Mouse (Mus musculus) limb, embryonic 12.5 days (tissue): Measurements from ENCODE around the gene Acox2. TPM values are rescaled to one million over a fixed set of nuclear protein-coding genes. Genes with fewer than 3 reads are reported as not detected.

Source experiments
- ATAC-seq: fragments of 200-750 bp; cut with Nextera tagmentation; 2 replicates; pipeline ENCODE4 v1.8.0; 2017; ENCODE audit warnings: low read depth, moderate TSS enrichment; ENCODE audit not compliant: insufficient number of reproducible peaks, insufficient read depth, low FRiP score, low TSS enrichment
- H3K27ac ChIP-seq: fragments of 300-500 bp; sonication (generic); 2 replicates; pipeline ENCODE4 v1.5.1; 2016; ENCODE audit warnings: mild to moderate bottlenecking, moderate library complexity
- H3K27me3 ChIP-seq: fragments of 300-500 bp; sonication (generic); 2 replicates; pipeline ENCODE4 v1.6.1; 2016; ENCODE audit warnings: mild to moderate bottlenecking, moderate library complexity
- H3K36me3 ChIP-seq: fragments of 300-500 bp; sonication (generic); 2 replicates; pipeline ENCODE4 v1.6.1; 2016; ENCODE audit warnings: mild to moderate bottlenecking, moderate library complexity
- H3K4me1 ChIP-seq: fragments of 300-500 bp; sonication (generic); replicated peaks from 2 replicates; pipeline ENCODE4 v1.6.1; 2016
- H3K4me2 ChIP-seq: fragments of 300-500 bp; sonication (generic); 2 replicates; pipeline ENCODE4 v1.6.1; 2016; ENCODE audit warnings: mild to moderate bottlenecking, moderate library complexity
- H3K4me3 ChIP-seq: fragments of 300-500 bp; sonication (generic); replicated peaks from 2 replicates; pipeline ENCODE4 v1.5.1; 2016; ENCODE audit warnings: mild to moderate bottlenecking
- H3K9ac ChIP-seq: fragments of 300-500 bp; sonication (generic); replicated peaks from 2 replicates; pipeline ENCODE4 v1.6.1; 2016; ENCODE audit warnings: mild to moderate bottlenecking, moderate library complexity
- H3K9me3 ChIP-seq: fragments of 300-500 bp; sonication (generic); 2 replicates; pipeline ENCODE4 v1.6.1; 2016; ENCODE audit warnings: mild to moderate bottlenecking, moderate library complexity
- WGBS: fragments of 180-500 bp; shearing (Covaris S2); methylation state at CpG from one replicate; pipeline ENCODE4 v1.1.7; 2016; 5-methylcytosine and 5-hydroxymethylcytosine counted together
- polyA plus RNA-seq: library from polyadenylated mRNA; unstranded; fragments of >200 nt; fragmentation: Nextera tagmentation; extraction: Ambion mirVana; gene quantifications from 2 replicates; pipeline ENCODE4 v1.2.1, GENCODE M21; 2016

Acox2 gene
- polyA plus RNA-seq, 1 experiment from 2014 or later = not detected

DNA sequence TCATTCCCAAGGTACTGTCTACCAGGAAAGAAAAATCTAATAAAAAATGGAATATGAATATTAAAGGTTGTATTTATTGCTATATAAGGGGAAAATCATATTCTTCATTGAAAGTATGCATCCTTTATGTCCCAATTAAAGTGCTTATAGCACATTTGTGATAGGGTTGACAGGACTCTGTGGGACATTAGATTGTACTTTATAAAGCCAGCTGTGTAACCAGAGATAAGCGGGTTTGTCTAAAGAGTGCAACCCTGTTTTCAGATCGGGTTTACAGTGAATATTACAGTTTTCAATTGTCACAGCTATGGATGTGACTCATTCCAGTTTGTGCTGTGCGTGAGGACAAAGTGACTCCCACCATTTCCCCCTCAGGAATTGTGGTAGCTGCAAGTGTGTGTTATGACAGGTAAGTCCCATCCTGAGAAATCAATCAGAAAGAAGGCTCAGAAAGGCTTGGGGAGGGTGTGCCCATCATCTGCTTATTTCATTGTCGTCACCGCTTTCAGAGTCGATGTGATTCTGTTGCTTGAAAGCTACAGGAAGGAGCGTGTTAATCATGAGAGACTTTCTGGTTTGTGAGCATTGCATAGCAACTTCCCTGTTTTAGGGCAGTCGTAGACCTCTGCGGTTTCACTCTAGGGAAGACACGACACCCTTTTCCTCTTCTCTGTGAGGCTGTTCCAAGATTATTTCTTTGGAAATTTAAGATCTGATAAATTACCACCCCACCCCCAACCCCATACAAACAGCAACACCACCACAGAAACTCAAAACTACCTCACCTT is 35.5 kb downstream of the Acox2 start:
- no peak overlapping the region for H3K4me2 ChIP-seq
- 92% methylated on average over 10 of the region's 10 CpGs for WGBS
- H3K4me3 ChIP-seq = no peak overlapping the region
- ATAC-seq = no peak
- peaks cover 28% of the 10 kb centered on the region for H3K36me3 ChIP-seq
- H3K4me1 ChIP-seq = peaks cover 5% of the 10 kb centered on the region
- no peak overlapping the region for H3K9ac ChIP-seq
- H3K9me3 ChIP-seq = no peaks in the 10 kb centered on the region
- H3K27me3 ChIP-seq = no peaks in the 10 kb centered on the region
- H3K27ac ChIP-seq = no peak overlapping the region

DNA sequence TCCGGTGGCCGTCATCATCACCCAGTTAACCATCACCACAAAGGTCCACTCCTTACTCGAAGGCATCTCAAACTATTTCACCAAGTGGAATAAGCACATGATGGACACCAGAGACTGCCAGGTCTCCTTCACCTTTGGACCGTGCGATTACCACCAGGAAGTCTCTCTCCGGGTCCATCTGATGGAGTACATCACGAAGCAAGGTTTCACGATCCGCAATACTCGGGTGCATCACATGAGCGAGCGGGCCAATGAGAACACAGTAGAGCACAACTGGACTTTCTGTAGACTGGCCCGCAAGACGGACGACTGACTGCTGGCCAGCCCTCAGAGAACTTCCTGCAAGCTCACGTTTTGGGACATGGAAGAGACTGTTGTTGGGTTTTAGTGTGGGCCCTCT is 36.6 kb downstream of the Acox2 start:
- no peak overlapping the region for H3K4me2 ChIP-seq
- no peak overlapping the region for H3K27ac ChIP-seq
- no peak for ATAC-seq
- H3K4me1 ChIP-seq = peaks cover 10% of the 10 kb centered on the region
- no peaks in the 10 kb centered on the region for H3K27me3 ChIP-seq
- WGBS = 95% methylated on average over 16 of the region's 16 CpGs
- peaks cover 28% of the 10 kb centered on the region for H3K36me3 ChIP-seq
- H3K9ac ChIP-seq = no peak overlapping the region
- no peaks in the 10 kb centered on the region for H3K9me3 ChIP-seq
- no peak overlapping the region for H3K4me3 ChIP-seq

DNA sequence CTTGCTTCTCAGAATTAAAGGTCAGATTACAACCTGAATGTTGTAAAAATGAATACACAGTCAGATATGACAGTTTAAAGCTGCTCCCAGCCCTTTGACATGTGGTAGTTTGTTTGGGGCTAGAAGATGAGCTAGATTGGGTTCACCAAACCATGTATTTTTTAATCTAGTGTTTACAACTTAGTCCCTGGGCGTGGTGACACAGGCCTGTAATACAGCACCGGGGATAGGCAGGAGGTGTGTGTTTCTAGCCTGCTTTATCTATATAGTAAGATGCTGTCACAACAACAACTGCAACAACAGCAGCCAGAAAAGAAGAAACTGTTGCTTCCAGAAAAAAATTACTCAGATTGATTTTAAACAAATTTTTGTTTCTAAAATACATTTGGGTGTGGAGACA is 38.2 kb downstream of the Acox2 start:
- H3K27ac ChIP-seq = no peak overlapping the region
- no peak overlapping the region for H3K9ac ChIP-seq
- H3K36me3 ChIP-seq = peaks cover 28% of the 10 kb centered on the region
- H3K4me1 ChIP-seq = peaks cover 16% of the 10 kb centered on the region
- H3K4me2 ChIP-seq = no peak overlapping the region
- 87% methylated on average over 2 of the region's 2 CpGs for WGBS
- H3K4me3 ChIP-seq = no peak overlapping the region
- H3K9me3 ChIP-seq = no peaks in the 10 kb centered on the region
- 0 out of 2 replicates have a peak, but pooled peaks cover 2% of the 10 kb centered on the region for H3K27me3 ChIP-seq
- no peak for ATAC-seq

DNA sequence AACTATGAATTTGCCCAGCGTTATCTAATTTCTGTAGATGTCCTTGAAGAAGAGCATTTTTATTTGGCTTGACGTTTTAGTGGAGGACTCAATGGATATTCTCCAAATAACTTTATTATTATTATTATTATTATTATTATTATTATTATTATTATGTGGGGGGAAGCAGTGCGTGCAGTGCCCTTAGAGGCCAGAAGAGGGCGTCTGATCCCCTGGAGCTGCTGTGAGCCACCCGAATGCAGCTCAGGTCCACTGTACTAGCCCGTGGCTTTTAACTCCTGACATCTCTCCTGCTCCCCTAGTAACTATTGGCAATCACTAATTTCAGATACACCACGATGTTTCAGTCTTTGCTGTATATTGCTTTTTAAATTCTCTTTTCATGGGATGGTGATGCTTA is 38.8 kb downstream of the Acox2 start:
- Histone ChIP-seq H3K9me3 (no peaks in the 10 kb centered on the region), H3K4me3 (no peak overlapping the region), H3K27me3 (0 out of 2 replicates have a peak, but pooled peaks cover 8% of the 10 kb centered on the region), H3K36me3 (peaks cover 28% of the 10 kb centered on the region), H3K27ac (no peak overlapping the region), H3K9ac (no peak overlapping the region), H3K4me2 (no peak overlapping the region), H3K4me1 (peaks cover 22% of the 10 kb centered on the region)
- no peak for ATAC-seq
- WGBS = 67% methylated on average over 7 of the region's 7 CpGs

DNA sequence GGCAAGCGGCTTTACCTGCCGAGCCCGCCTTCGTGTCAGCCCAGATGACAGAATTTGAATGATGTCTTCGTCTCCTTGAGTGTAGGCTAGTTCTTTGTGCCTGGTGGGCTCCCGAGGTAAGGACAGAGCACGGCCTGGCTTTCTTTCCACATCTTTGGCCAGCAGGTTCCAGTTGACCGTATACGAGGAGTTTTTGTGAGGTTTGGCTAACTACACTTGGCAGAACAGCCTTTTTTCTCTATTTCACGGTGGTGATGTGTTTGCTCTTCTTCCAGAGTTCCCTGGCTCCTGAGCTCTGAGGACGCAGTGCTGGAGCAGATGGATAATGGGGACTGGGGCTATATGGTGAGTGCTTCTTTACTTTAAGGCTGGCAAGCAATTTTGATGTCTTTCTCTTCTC is 39.3 kb downstream of the Acox2 start:
- Histone ChIP-seq H3K36me3 (peaks cover 28% of the 10 kb centered on the region), H3K27me3 (0 out of 2 replicates have a peak, but pooled peaks cover 10% of the 10 kb centered on the region), H3K4me1 (peaks cover 26% of the 10 kb centered on the region), H3K9me3 (no peaks in the 10 kb centered on the region), H3K27ac (no peak overlapping the region), H3K4me2 (no peak overlapping the region), H3K9ac (no peak overlapping the region), H3K4me3 (no peak overlapping the region)
- no peak for ATAC-seq
- 75% methylated on average over 11 of the region's 11 CpGs for WGBS

DNA sequence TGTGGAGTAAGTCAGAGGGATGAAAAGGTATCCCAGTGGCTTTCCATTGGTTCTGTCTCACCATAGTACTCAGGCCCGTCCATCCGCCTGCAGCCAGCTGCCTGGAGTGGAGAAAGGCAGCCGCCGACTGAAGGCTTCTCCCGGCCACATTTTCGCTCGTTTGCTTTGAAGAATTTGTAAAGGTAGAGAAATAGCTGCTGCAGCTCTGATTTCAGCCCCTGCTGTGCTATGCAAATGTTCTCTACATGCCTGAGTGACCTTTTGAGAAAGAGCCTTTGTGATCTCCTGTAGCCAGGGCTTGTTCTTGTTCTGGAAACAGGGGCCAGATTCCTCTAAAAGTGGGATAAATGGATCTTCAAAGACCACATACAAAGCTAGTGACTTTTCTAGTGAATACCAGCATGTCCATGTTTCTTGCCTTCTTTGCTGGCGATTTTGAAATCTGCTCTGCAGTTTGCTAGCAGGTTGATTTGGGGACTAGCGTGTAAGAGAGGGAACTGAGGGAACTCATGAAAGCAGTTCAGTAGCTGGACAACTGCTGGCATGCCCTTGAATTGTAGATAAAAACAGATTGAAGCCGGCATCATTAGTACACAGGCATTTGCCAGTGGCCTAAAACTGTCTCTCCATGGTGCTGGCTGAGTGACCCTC is 40.3 kb downstream of the Acox2 start:
- 34% methylated on average over 10 of the region's 10 CpGs for WGBS
- Histone ChIP-seq H3K4me1 (peaks cover 28% of the 10 kb centered on the region), H3K4me3 (no peak overlapping the region)

DNA sequence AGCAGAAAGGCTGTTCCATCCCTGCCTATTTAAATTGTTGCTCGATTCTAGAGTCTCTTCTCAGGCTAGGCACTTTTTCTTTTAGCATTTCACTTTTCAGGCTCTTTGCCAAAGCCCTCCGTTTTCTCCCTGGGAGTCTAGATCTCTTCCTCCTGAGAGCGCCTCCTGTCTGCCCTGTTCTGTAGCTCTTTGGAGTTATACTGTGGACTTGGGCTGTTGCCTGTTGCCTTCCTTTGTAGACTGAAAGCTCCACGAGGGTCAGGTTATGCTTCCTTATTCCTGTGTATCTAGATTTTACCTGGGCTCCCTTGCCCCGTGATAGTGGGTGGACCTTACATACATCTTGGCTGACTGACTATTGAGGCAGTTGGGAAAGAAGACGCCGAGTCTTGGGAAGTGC is 40.9 kb downstream of the Acox2 start:
- Histone ChIP-seq H3K4me3 (no peak overlapping the region), H3K4me1 (peaks cover 28% of the 10 kb centered on the region), H3K9me3 (no peaks in the 10 kb centered on the region), H3K27me3 (0 out of 2 replicates have a peak, but pooled peaks cover 10% of the 10 kb centered on the region), H3K9ac (no peak overlapping the region), H3K4me2 (peak overlapping the region; percentile 16), H3K27ac (peak overlapping the region; percentile 25), H3K36me3 (peaks cover 19% of the 10 kb centered on the region)
- no peak for ATAC-seq
- WGBS = 65% methylated on average over 7 of the region's 7 CpGs

More for the DNA sequence above, 40.3 kb downstream of the Acox2 start:
- Histone ChIP-seq H3K36me3 (peaks cover 25% of the 10 kb centered on the region), H3K27ac (peak overlapping the region; percentile 25; the same call in 1 of the 2 replicates), H3K27me3 (0 out of 2 replicates have a peak, but pooled peaks cover 10% of the 10 kb centered on the region), H3K9me3 (no peaks in the 10 kb centered on the region), H3K4me2 (peak overlapping the region; percentile 16), H3K9ac (no peak overlapping the region)
- ATAC-seq = no peak

DNA sequence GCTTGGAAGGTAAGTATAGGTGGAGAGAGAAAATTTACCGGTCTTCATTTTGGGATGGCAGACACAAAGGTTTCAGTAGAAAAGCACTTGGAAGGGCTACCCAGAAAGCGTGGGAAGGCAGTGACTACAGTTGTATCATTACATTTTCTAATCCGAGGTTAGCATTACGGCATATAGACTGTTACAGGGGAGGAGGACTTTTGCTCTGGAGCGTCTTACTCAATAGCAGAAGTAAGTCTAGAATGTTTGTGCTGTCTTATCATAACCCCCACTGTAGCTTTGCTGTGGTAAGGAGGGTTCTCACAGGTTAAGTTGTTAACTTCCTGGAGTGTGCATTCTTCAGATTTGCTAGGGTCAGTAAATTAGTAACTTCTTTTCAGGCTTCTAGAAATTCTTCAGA is 43.1 kb downstream of the Acox2 start:
- Histone ChIP-seq H3K4me2 (peak overlapping the region; percentile 87), H3K27ac (no peak overlapping the region), H3K36me3 (0 out of 2 replicates have a peak, but pooled peaks cover 3% of the 10 kb centered on the region), H3K9ac (no peak overlapping the region), H3K27me3 (0 out of 2 replicates have a peak, but pooled peaks cover 10% of the 10 kb centered on the region), H3K4me1 (peaks cover 28% of the 10 kb centered on the region), H3K4me3 (0 out of 2 replicates have a peak overlapping the region, but pooled peaks have one; percentile 70), H3K9me3 (no peaks in the 10 kb centered on the region)
- WGBS = 68% methylated on average over 5 of the region's 5 CpGs
- no peak for ATAC-seq

DNA sequence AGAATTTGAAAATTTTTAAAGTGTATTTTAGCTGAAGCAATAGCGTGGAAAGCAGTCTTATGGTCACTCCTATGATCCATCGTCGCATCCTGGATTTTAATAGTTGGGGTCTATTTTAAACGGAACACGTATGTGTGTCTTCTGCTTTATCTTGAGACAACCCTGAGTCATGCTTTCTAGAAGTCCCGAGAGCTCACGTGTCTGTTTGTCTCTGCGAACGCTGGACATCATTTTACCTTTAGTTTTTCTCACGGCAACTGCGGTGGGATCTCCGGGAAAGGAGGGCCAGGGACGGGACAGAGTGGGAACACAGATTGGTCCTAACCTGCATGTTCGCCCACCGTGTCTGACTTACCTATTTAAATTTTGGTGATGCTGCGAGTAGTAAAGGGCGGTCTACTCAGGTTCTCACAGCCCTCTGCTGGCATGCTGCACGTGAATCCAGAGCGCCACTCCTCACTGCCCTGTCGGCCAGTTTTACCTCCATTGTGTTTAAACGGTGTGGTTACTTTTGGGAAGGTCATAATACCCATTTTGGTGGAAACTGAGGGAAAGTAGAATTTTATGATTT is 43.9 kb downstream of the Acox2 start:
- Histone ChIP-seq H3K27me3 (0 out of 2 replicates have a peak, but pooled peaks cover 10% of the 10 kb centered on the region), H3K9me3 (no peaks in the 10 kb centered on the region), H3K27ac (no peak overlapping the region), H3K36me3 (no peaks in the 10 kb centered on the region), H3K4me2 (peak overlapping the region; percentile 87), H3K4me3 (peak overlapping the region; percentile 70), H3K4me1 (peaks cover 28% of the 10 kb centered on the region), H3K9ac (no peak overlapping the region)
- WGBS = 18% methylated on average over 21 of the region's 21 CpGs
- no peak for ATAC-seq

DNA sequence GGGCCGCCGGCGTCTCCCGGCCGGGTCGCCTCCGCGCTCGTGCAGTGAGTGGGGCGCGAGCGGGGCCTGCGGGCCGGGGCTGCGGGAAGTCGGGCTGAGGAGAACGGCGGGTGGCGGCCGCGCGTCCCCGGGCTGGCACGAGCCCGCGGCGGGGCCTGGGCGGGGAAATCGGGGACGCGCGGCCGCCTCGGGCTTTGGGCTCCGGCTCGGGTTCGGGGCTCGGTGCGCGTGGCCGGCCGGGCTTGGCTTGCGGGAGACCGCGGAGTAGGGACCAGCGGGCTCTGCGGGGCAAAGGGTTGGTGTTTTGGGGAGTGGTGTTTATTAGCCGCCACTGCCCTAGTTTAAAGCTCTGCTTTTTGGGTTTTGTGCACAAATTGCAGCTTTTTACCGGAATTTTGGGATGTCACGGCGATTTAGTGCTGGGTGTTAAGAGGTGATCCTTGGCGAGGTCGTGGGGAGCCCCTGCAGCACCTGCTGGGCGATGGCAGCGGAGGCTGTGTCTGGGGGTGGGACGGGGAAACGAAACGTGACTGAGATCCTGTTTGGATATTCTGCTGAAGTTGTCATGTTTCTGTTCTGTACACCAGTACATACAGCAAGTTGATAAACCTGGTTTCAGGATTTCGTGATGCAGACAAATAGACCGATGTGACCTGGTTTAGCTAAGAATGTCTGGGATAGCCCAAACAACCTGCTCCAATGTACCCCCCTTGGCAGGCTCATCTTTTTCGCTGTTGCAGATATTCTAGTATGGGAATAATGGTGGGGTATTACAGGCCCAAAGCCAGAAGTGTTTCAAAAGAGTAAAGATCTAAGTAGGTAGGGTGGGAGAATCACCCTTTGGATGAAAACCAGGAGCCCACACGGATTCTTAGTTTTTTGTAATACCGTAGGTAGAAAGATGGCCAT is 44.6 kb downstream of the Acox2 start:
- H3K9ac ChIP-seq = peak overlapping the region; percentile 83
- peak overlapping the region; percentile 70 for H3K4me3 ChIP-seq
- no peaks in the 10 kb centered on the region for H3K36me3 ChIP-seq
- WGBS = 4% methylated on average over 47 of the region's 63 CpGs
- 0 out of 2 replicates have a peak, but pooled peaks cover 10% of the 10 kb centered on the region for H3K27me3 ChIP-seq
- no peaks in the 10 kb centered on the region for H3K9me3 ChIP-seq
- H3K4me2 ChIP-seq = peak overlapping the region; percentile 87
- H3K27ac ChIP-seq = peak overlapping the region; percentile 73
- ATAC-seq = peak; percentile 57
- peaks cover 28% of the 10 kb centered on the region for H3K4me1 ChIP-seq
